Mouse (Mus musculus): ENCODE data around the gene Il27ra. TPM values are rescaled to one million over a fixed set of nuclear protein-coding genes. Genes with fewer than 3 reads are reported as not detected.

Gene Il27ra
- 100 to 1,000 TPM; 185 to 292 TPM for polyA plus RNA-seq (2017; shearing (Covaris generic))

GRCm38 (mm10) chr8:84042066-84042947 is at the start of gene Il27ra:
Gene Il27ra (minus strand): TSS chr8:84042589.
- ATAC-seq, result peak; percentile 84

GRCm38 (mm10) chr8:84090585-84090984 is 48.2 kb upstream of the Il27ra start:
- ATAC-seq, result no peak

GRCm38 (mm10) chr8:84089277-84089676 is 46.9 kb upstream of the Il27ra start:
- ATAC-seq, result no peak

GRCm38 (mm10) chr8:84087821-84088220 is 45.4 kb upstream of the Il27ra start:
- no peak for ATAC-seq

- ATAC-seq, result no peak
Observed at GRCm38 (mm10) chr8:84087156-84087555, 44.8 kb upstream of the Il27ra start.

GRCm38 (mm10) chr8:84084341-84085115 is 42.1 kb upstream of the Il27ra start:
- no peak for ATAC-seq

GRCm38 (mm10) chr8:84083829-84084241 is 41.4 kb upstream of the Il27ra start:
- no peak for ATAC-seq

- ATAC-seq, result no peak
Observed at GRCm38 (mm10) chr8:84079206-84079605, 36.8 kb upstream of the Il27ra start.

- no peak for ATAC-seq
Observed at GRCm38 (mm10) chr8:84076849-84077248, 34.5 kb upstream of the Il27ra start.

- no peak for ATAC-seq
Observed at GRCm38 (mm10) chr8:84076412-84076811, 34.0 kb upstream of the Il27ra start.

- peak; percentile 88 for ATAC-seq
Observed at GRCm38 (mm10) chr8:84073230-84073976, 31.0 kb upstream of the Il27ra start.

GRCm38 (mm10) chr8:84072321-84072720 is 29.9 kb upstream of the Il27ra start:
- no peak for ATAC-seq

GRCm38 (mm10) chr8:84071921-84072320 is 29.5 kb upstream of the Il27ra start:
- ATAC-seq, result no peak

- ATAC-seq, result no peak
Observed at GRCm38 (mm10) chr8:84070667-84071066, 28.3 kb upstream of the Il27ra start.

GRCm38 (mm10) chr8:84070241-84070640 is 27.9 kb upstream of the Il27ra start:
- ATAC-seq, result no peak

GRCm38 (mm10) chr8:84069750-84070149 is 27.4 kb upstream of the Il27ra start:
- no peak for ATAC-seq

- no peak for ATAC-seq
Observed at GRCm38 (mm10) chr8:84069169-84069568, 26.8 kb upstream of the Il27ra start.

- ATAC-seq, result no peak
Observed at GRCm38 (mm10) chr8:84068316-84069035, 26.1 kb upstream of the Il27ra start.

GRCm38 (mm10) chr8:84067911-84068310 is 25.5 kb upstream of the Il27ra start:
- no peak for ATAC-seq

- ATAC-seq, result peak; percentile 29
Observed at GRCm38 (mm10) chr8:84067047-84067573, 24.7 kb upstream of the Il27ra start.

GRCm38 (mm10) chr8:84066291-84066930 is 24.0 kb upstream of the Il27ra start, which contains the start of gene Rfx1:
Gene Rfx1 (plus strand): TSS chr8:84066834.
- ATAC-seq, result peak; percentile 86
